Mouse (Mus musculus): ENCODE data around the gene Kera. TPM values are rescaled to one million over a fixed set of nuclear protein-coding genes. Genes with fewer than 3 reads are reported as not detected.

Gene Kera
- polyA plus RNA-seq, 1 experiment, result not detected

DNA sequence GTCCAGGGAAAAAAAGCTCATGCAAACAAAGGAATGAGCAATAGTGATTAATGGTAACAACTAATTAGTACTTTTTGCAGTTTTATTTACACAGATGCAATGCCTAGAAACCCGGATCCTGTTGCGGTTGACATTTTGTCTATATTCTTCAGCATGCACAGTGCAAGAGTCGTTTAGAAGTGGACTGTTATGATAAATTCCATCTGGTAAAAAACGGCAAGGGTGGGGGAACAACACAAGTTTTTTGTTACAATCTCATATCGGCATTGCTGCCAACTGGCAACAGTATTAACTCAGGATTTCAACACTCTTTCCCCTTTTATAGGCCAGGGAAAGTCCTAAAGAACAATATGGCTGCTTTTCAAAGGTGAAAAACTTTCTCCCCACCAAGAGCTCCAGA lies 19.5 kb upstream of the Kera start:
- Histone ChIP-seq H3K27me3 (ENCODE audit: control insufficient read depth, insufficient read depth, low read length, poor library complexity, severe bottlenecking) (no peaks in the 10 kb centered on the region), H3K36me3 (ENCODE audit: control insufficient read depth, insufficient read depth, low read length, poor library complexity, severe bottlenecking) (no peaks in the 10 kb centered on the region), H3K27ac (ENCODE audit: insufficient read depth, low read length) (no peak overlapping the region), H3K9ac (ENCODE audit: low read depth, poor library complexity, severe bottlenecking) (no peak overlapping the region), H3K9me3 (replicated peaks; ENCODE audit: control insufficient read depth, insufficient read depth, low read length, poor library complexity, severe bottlenecking) (no peaks in the 10 kb centered on the region), H3K4me1 (ENCODE audit: control insufficient read depth, insufficient read depth, low read length) (no peaks in the 10 kb centered on the region), H3K4me3 (ENCODE audit: low read depth, low read length) (no peak overlapping the region)
- TF ChIP-seq EP300 (IDR thresholded peaks at IDR 0.05; ENCODE audit: insufficient read depth, low read depth, low read length) (no peak), POLR2A (IDR thresholded peaks at IDR 0.05; ENCODE audit: insufficient read depth, low read length) (no peak), CTCF (IDR thresholded peaks at IDR 0.05; ENCODE audit: low read depth, low read length) (no peak)

GRCm38 (mm10) chr10:97589574-97589973 lies 17.1 kb upstream of the Kera start:
- Histone ChIP-seq H3K36me3 (ENCODE audit: control insufficient read depth, insufficient read depth, low read length, poor library complexity, severe bottlenecking) (no peaks in the 10 kb centered on the region), H3K27ac (ENCODE audit: insufficient read depth, low read length) (no peak overlapping the region), H3K27me3 (ENCODE audit: control insufficient read depth, insufficient read depth, low read length, poor library complexity, severe bottlenecking) (no peaks in the 10 kb centered on the region), H3K9me3 (replicated peaks; ENCODE audit: control insufficient read depth, insufficient read depth, low read length, poor library complexity, severe bottlenecking) (no peaks in the 10 kb centered on the region), H3K4me3 (ENCODE audit: low read depth, low read length) (no peak overlapping the region), H3K9ac (ENCODE audit: low read depth, poor library complexity, severe bottlenecking) (no peak overlapping the region), H3K4me1 (ENCODE audit: control insufficient read depth, insufficient read depth, low read length) (no peaks in the 10 kb centered on the region)
- TF ChIP-seq EP300 (IDR thresholded peaks at IDR 0.05; ENCODE audit: insufficient read depth, low read depth, low read length), result no peak
- TF ChIP-seq CTCF (IDR thresholded peaks at IDR 0.05; ENCODE audit: low read depth, low read length), result no peak
- TF ChIP-seq POLR2A (IDR thresholded peaks at IDR 0.05; ENCODE audit: insufficient read depth, low read length), result no peak

- Histone ChIP-seq H3K9ac (ENCODE audit: low read depth, poor library complexity, severe bottlenecking) (no peak overlapping the region), H3K4me3 (ENCODE audit: low read depth, low read length) (no peak overlapping the region), H3K4me1 (ENCODE audit: control insufficient read depth, insufficient read depth, low read length) (no peaks in the 10 kb centered on the region), H3K9me3 (replicated peaks; ENCODE audit: control insufficient read depth, insufficient read depth, low read length, poor library complexity, severe bottlenecking) (no peaks in the 10 kb centered on the region), H3K27me3 (ENCODE audit: control insufficient read depth, insufficient read depth, low read length, poor library complexity, severe bottlenecking) (no peaks in the 10 kb centered on the region), H3K27ac (ENCODE audit: insufficient read depth, low read length) (no peak overlapping the region), H3K36me3 (ENCODE audit: control insufficient read depth, insufficient read depth, low read length, poor library complexity, severe bottlenecking) (no peaks in the 10 kb centered on the region)
- TF ChIP-seq CTCF (IDR thresholded peaks at IDR 0.05; ENCODE audit: low read depth, low read length), result no peak
- no peak for TF ChIP-seq EP300 (IDR thresholded peaks at IDR 0.05; ENCODE audit: insufficient read depth, low read depth, low read length)
- TF ChIP-seq POLR2A (IDR thresholded peaks at IDR 0.05; ENCODE audit: insufficient read depth, low read length), result no peak
These were observed 15.6 kb upstream of the Kera start for GRCm38 (mm10) chr10:97591036-97591435.

DNA sequence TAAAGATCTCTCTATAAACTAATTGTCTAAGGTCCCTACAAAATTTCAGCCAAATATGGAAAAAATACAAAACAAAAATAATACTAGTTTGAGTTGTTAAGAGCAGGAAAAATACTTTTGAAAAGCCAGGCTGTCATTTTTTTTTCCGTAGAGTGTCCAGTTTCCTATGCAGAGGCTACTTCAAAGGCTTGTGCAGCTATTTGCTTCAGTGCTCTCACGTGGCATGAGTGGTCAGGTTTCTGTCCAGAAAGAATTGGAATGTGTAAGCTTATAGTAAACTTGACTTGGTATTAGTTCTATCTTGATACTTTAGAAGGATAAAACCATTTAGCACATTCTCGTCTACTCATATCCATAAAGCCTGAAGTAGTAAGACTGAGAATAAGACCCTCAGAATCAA lies 15.0 kb upstream of the Kera start:
- TF ChIP-seq POLR2A (IDR thresholded peaks at IDR 0.05; ENCODE audit: insufficient read depth, low read length) (no peak), EP300 (IDR thresholded peaks at IDR 0.05; ENCODE audit: insufficient read depth, low read depth, low read length) (no peak), CTCF (IDR thresholded peaks at IDR 0.05; ENCODE audit: low read depth, low read length) (no peak)
- Histone ChIP-seq H3K9me3 (replicated peaks; ENCODE audit: control insufficient read depth, insufficient read depth, low read length, poor library complexity, severe bottlenecking) (no peaks in the 10 kb centered on the region), H3K4me3 (ENCODE audit: low read depth, low read length) (no peak overlapping the region), H3K36me3 (ENCODE audit: control insufficient read depth, insufficient read depth, low read length, poor library complexity, severe bottlenecking) (no peaks in the 10 kb centered on the region), H3K27me3 (ENCODE audit: control insufficient read depth, insufficient read depth, low read length, poor library complexity, severe bottlenecking) (no peaks in the 10 kb centered on the region), H3K27ac (ENCODE audit: insufficient read depth, low read length) (no peak overlapping the region), H3K4me1 (ENCODE audit: control insufficient read depth, insufficient read depth, low read length) (no peaks in the 10 kb centered on the region), H3K9ac (ENCODE audit: low read depth, poor library complexity, severe bottlenecking) (no peak overlapping the region)

- Histone ChIP-seq H3K4me1 (ENCODE audit: control insufficient read depth, insufficient read depth, low read length) (no peaks in the 10 kb centered on the region), H3K4me3 (ENCODE audit: low read depth, low read length) (no peak overlapping the region), H3K27ac (ENCODE audit: insufficient read depth, low read length) (no peak overlapping the region), H3K9ac (ENCODE audit: low read depth, poor library complexity, severe bottlenecking) (no peak overlapping the region), H3K9me3 (replicated peaks; ENCODE audit: control insufficient read depth, insufficient read depth, low read length, poor library complexity, severe bottlenecking) (no peaks in the 10 kb centered on the region), H3K27me3 (ENCODE audit: control insufficient read depth, insufficient read depth, low read length, poor library complexity, severe bottlenecking) (no peaks in the 10 kb centered on the region), H3K36me3 (ENCODE audit: control insufficient read depth, insufficient read depth, low read length, poor library complexity, severe bottlenecking) (no peaks in the 10 kb centered on the region)
- TF ChIP-seq CTCF (IDR thresholded peaks at IDR 0.05; ENCODE audit: low read depth, low read length) (no peak), EP300 (IDR thresholded peaks at IDR 0.05; ENCODE audit: insufficient read depth, low read depth, low read length) (no peak), POLR2A (IDR thresholded peaks at IDR 0.05; ENCODE audit: insufficient read depth, low read length) (no peak)
These were observed 11.0 kb upstream of the Kera start for GRCm38 (mm10) chr10:97595680-97596079.

GRCm38 (mm10) chr10:97601744-97602143 lies 4.9 kb upstream of the Kera start:
- Histone ChIP-seq H3K27me3 (ENCODE audit: control insufficient read depth, insufficient read depth, low read length, poor library complexity, severe bottlenecking) (no peaks in the 10 kb centered on the region), H3K4me3 (ENCODE audit: low read depth, low read length) (no peak overlapping the region), H3K9me3 (replicated peaks; ENCODE audit: control insufficient read depth, insufficient read depth, low read length, poor library complexity, severe bottlenecking) (no peaks in the 10 kb centered on the region), H3K4me1 (ENCODE audit: control insufficient read depth, insufficient read depth, low read length) (no peaks in the 10 kb centered on the region), H3K36me3 (ENCODE audit: control insufficient read depth, insufficient read depth, low read length, poor library complexity, severe bottlenecking) (no peaks in the 10 kb centered on the region), H3K27ac (ENCODE audit: insufficient read depth, low read length) (no peak overlapping the region), H3K9ac (ENCODE audit: low read depth, poor library complexity, severe bottlenecking) (no peak overlapping the region)
- TF ChIP-seq CTCF (IDR thresholded peaks at IDR 0.05; ENCODE audit: low read depth, low read length) (no peak), POLR2A (IDR thresholded peaks at IDR 0.05; ENCODE audit: insufficient read depth, low read length) (no peak), EP300 (IDR thresholded peaks at IDR 0.05; ENCODE audit: insufficient read depth, low read depth, low read length) (no peak)
